Mouse (Mus musculus): ENCODE measurements at regions not wholly inside any gene's neighbourhood (a gene's known extent, or its start where the extent isn't known, plus 50 kb on each side); places are given as distances from the start of the nearest gene placed in this dataset.

DNA sequence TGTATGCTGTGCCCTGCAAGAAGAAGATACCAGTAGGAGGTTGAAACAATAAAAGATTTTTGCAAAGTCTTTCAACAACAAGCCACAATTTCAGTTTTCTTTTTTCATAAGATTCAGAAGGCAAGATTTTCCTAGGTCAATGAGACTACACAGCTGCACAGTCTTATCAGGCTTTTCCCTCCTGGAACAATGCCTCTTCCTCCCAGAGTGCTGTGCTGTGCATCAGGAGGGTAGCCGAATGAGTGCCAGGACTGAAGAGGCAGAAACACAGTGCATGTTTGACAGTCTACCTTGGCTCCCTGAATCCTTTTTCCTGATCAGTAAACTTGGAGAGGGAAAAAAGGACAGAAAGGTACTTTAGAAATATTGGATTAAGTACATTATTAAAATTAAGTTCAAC, 579.4 kb upstream of the Tbl1xr1 start:
- TF ChIP-seq CTCF (IDR thresholded peaks at IDR 0.05; ENCODE audit: insufficient read depth, low read depth, low read length) (no peak), POLR2A (IDR thresholded peaks at IDR 0.05; ENCODE audit: insufficient read depth, low read depth, low read length) (no peak)
